Mouse (Mus musculus): Measurements from ENCODE around the gene Zgpat.

- TF ChIP-seq CTCF (IDR thresholded peaks at IDR 0.05; ENCODE audit: borderline replicate concordance, control insufficient read depth, extremely low read depth, insufficient read depth, low read length, poor library complexity) (no peak), POLR2A (IDR thresholded peaks at IDR 0.05; ENCODE audit: control insufficient read depth, extremely low read depth, insufficient read depth, low read length, poor library complexity) (no peak)
Observed at GRCm38 (mm10) chr2:181356780-181357179, 7.9 kb upstream of the Zgpat start.
